Mouse (Mus musculus) kidney, adult 2 months (tissue): ENCODE results near the gene Polr3h.

Experiments used
- CTCF ChIP-seq: fragments of 200-500 bp; conservative IDR thresholded peaks from 2 replicates; pipeline ENCODE4 v1.5.1; 2011; ENCODE audit warnings: low read depth, mild to moderate bottlenecking, control low read depth, low read length, moderate library complexity, mixed read lengths; ENCODE audit not compliant: insufficient read depth, insufficient read length
- POLR2A ChIP-seq: fragments of 200-500 bp; IDR thresholded peaks from one replicate; pipeline ENCODE4 v1.6.1; 2011; ENCODE audit warnings: low read depth, low read length, control low read depth

DNA sequence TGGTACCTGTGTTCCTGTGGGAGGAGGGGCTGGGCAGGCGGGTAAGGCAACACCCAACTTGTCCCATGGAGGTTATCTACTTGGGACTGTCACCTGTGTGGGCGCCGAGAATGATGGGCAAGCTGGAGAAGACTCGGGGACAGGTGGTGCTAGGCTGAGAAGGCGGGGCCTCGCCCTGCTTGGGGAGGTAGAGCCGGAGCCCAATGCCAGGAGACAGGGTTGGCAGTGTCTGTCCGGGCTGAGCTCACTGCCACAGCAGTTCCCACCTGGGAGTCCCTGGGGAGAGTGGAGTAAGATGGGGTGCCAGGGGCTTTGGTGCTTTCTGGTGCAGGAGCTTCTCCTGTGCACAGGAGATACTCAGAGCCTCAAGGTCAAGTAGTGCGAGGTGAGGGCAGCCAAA lies 76.9 kb downstream of the Polr3h start:
- no peak for TF ChIP-seq POLR2A
- TF ChIP-seq CTCF, result no peak
